Mouse (Mus musculus) heart, embryonic 14.5 days (tissue): ENCODE data around the gene Pid1. TPM values are rescaled to one million over a fixed set of nuclear protein-coding genes. Genes with fewer than 3 reads are reported as not detected.

Source experiments
- ATAC-seq: fragments of 200-750 bp; cut with Nextera tagmentation; 2 replicates; pipeline ENCODE4 v1.8.0; 2017; ENCODE audit warnings: low read depth, moderate TSS enrichment; ENCODE audit not compliant: insufficient number of reproducible peaks, insufficient read depth, low FRiP score
- H3K27ac ChIP-seq, 2 experiments: fragments of 200-500 bp in 1 of 2; fragments of 300-500 bp in 1 of 2; sonication (generic) in 1 of 2; replicated peaks in 1 of 2; 2 replicates each; pipeline ENCODE4 v1.5.1; 2012 to 2014; ENCODE audit warnings: low read depth in 2 of 2, low read length in 2 of 2, control low read depth in 1 of 2, mild to moderate bottlenecking in 1 of 2, mixed read lengths in 1 of 2; ENCODE audit not compliant: control insufficient read depth in 1 of 2, insufficient read depth in 1 of 2
- H3K27me3 ChIP-seq: fragments of 300-500 bp; sonication (generic); 2 replicates; pipeline ENCODE4 v1.6.1; 2014; ENCODE audit warnings: mild to moderate bottlenecking, low read length, control low read depth; ENCODE audit not compliant: control insufficient read depth, insufficient read depth
- H3K36me3 ChIP-seq: fragments of 300-500 bp; sonication (generic); 2 replicates; pipeline ENCODE4 v1.6.1; 2014; ENCODE audit warnings: mild to moderate bottlenecking, control low read depth, low read length, mixed read lengths; ENCODE audit not compliant: control insufficient read depth, insufficient read depth
- H3K4me1 ChIP-seq, 2 experiments: fragments of 200-500 bp in 1 of 2; fragments of 300-500 bp in 1 of 2; sonication (generic) in 1 of 2; 2 replicates each; pipeline ENCODE4 v1.6.1; 2012 to 2014; ENCODE audit warnings: low read length in 2 of 2, control low read depth in 1 of 2, mixed read lengths in 1 of 2; ENCODE audit not compliant: control insufficient read depth in 2 of 2, insufficient read depth in 2 of 2
- H3K4me2 ChIP-seq: fragments of 300-500 bp; sonication (generic); 2 replicates; pipeline ENCODE4 v1.6.1; 2014; ENCODE audit warnings: mild to moderate bottlenecking, low read length
- H3K4me3 ChIP-seq, 2 experiments: fragments of 200-500 bp in 1 of 2; fragments of 300-500 bp in 1 of 2; sonication (generic) in 1 of 2; 2 replicates each; pipeline ENCODE4 v1.5.1; 2012 to 2014; ENCODE audit warnings: low read length in 2 of 2, mild to moderate bottlenecking in 2 of 2, control low read depth in 1 of 2, low read depth in 1 of 2, moderate library complexity in 1 of 2; ENCODE audit not compliant: control insufficient read depth in 1 of 2, insufficient read depth in 1 of 2
- H3K9ac ChIP-seq: fragments of 300-500 bp; sonication (generic); 2 replicates; pipeline ENCODE4 v1.6.1; 2014; ENCODE audit warnings: mild to moderate bottlenecking, low read length
- H3K9me3 ChIP-seq: fragments of 300-500 bp; sonication (generic); 2 replicates; pipeline ENCODE4 v1.6.1; 2016; ENCODE audit warnings: low read length, control low read depth; ENCODE audit not compliant: control insufficient read depth
- WGBS: fragments of 180-500 bp; shearing (Covaris S2); extraction: QIAGEN DNeasy Blood & Tissue Kit; methylation state at CpG from one replicate; pipeline ENCODE4 v1.1.7; 2014; 5-methylcytosine and 5-hydroxymethylcytosine counted together
- polyA plus RNA-seq: library from polyadenylated mRNA; unstranded; fragments of >200 nt; fragmentation: Nextera tagmentation; extraction: Ambion mirVana; gene quantifications from 2 replicates; pipeline ENCODE4 v1.2.1, GENCODE M21; 2014

The Pid1 gene
- polyA plus RNA-seq, 1 experiment from 2014 or later = 11.2 TPM

- no peaks in the 10 kb centered on the region for H3K27me3 ChIP-seq
- H3K9me3 ChIP-seq = no peaks in the 10 kb centered on the region
- ATAC-seq = no peak
Observed at GRCm38 (mm10) chr1:84380895-84381294, 16.9 kb upstream of the Pid1 start.

GRCm38 (mm10) chr1:84367733-84368132 lies 3.8 kb upstream of the Pid1 start:
- ATAC-seq = no peak
- Histone ChIP-seq H3K9ac (no peak overlapping the region), H3K4me2 (no peak overlapping the region), H3K27me3 (no peaks in the 10 kb centered on the region), H3K9me3 (no peaks in the 10 kb centered on the region), H3K36me3 (no peaks in the 10 kb centered on the region), H3K27ac (no peak overlapping the region), H3K4me1 (no peaks in the 10 kb centered on the region), H3K4me3 (no peak overlapping the region)
- WGBS = 79% methylated on average over 3 of the region's 3 CpGs

More at GRCm38 (mm10) chr1:84380895-84381294, 16.9 kb upstream of the Pid1 start:
- no peak overlapping the region for H3K4me2 ChIP-seq
- no peak overlapping the region for H3K4me3 ChIP-seq
- no peaks in the 10 kb centered on the region for H3K4me1 ChIP-seq
- H3K9ac ChIP-seq = no peak overlapping the region
- no peaks in the 10 kb centered on the region for H3K36me3 ChIP-seq
- WGBS = 79% methylated on average over 3 of the region's 3 CpGs
- H3K27ac ChIP-seq = no peak overlapping the region

- H3K4me2 ChIP-seq = no peak overlapping the region
- no peak overlapping the region for H3K4me3 ChIP-seq
- H3K9me3 ChIP-seq = no peaks in the 10 kb centered on the region
- WGBS = 60% methylated on average over 3 of the region's 3 CpGs
- ATAC-seq = no peak
- no peaks in the 10 kb centered on the region for H3K4me1 ChIP-seq
- no peaks in the 10 kb centered on the region for H3K27me3 ChIP-seq
- no peaks in the 10 kb centered on the region for H3K36me3 ChIP-seq
- H3K9ac ChIP-seq = no peak overlapping the region
- no peak overlapping the region for H3K27ac ChIP-seq
Observed at GRCm38 (mm10) chr1:84366553-84366952, 2.6 kb upstream of the Pid1 start.

- Histone ChIP-seq H3K9ac (no peak overlapping the region), H3K4me3 (no peak overlapping the region), H3K4me2 (no peak overlapping the region), H3K9me3 (no peaks in the 10 kb centered on the region), H3K27ac (no peak overlapping the region), H3K27me3 (no peaks in the 10 kb centered on the region), H3K36me3 (no peaks in the 10 kb centered on the region), H3K4me1 (no peaks in the 10 kb centered on the region)
- 72% methylated on average over 7 of the region's 7 CpGs for whole genome bisulfite sequencing
- ATAC-seq = no peak
Observed at GRCm38 (mm10) chr1:84362709-84363617, 1.0 kb downstream of the Pid1 start.

- H3K27me3 ChIP-seq = no peaks in the 10 kb centered on the region
- 85% methylated on average over 1 of the region's 1 CpGs for WGBS
- no peak overlapping the region for H3K9ac ChIP-seq
- ATAC-seq = no peak
- H3K9me3 ChIP-seq = no peaks in the 10 kb centered on the region
- no peak overlapping the region for H3K4me3 ChIP-seq
- no peak overlapping the region for H3K4me2 ChIP-seq
- H3K27ac ChIP-seq = no peak overlapping the region
- H3K4me1 ChIP-seq = no peaks in the 10 kb centered on the region
- H3K36me3 ChIP-seq = no peaks in the 10 kb centered on the region
Observed at GRCm38 (mm10) chr1:84362209-84362608, 1.8 kb downstream of the Pid1 start.

- H3K4me3 ChIP-seq = no peak overlapping the region
- H3K36me3 ChIP-seq = no peaks in the 10 kb centered on the region
- no peak overlapping the region for H3K9ac ChIP-seq
- 65% methylated on average over 3 of the region's 3 CpGs for WGBS
- no peak overlapping the region for H3K27ac ChIP-seq
- no peak overlapping the region for H3K4me2 ChIP-seq
- ATAC-seq = no peak
- H3K27me3 ChIP-seq = no peaks in the 10 kb centered on the region
- H3K4me1 ChIP-seq = no peaks in the 10 kb centered on the region
- no peaks in the 10 kb centered on the region for H3K9me3 ChIP-seq
Observed at GRCm38 (mm10) chr1:84361389-84361788, 2.6 kb downstream of the Pid1 start.

- 72% methylated on average over 6 of the region's 6 CpGs for WGBS
- Histone ChIP-seq H3K4me2 (no peak overlapping the region), H3K4me3 (no peak overlapping the region), H3K27ac (no peak overlapping the region), H3K9me3 (no peaks in the 10 kb centered on the region), H3K27me3 (no peaks in the 10 kb centered on the region), H3K9ac (no peak overlapping the region), H3K4me1 (no peaks in the 10 kb centered on the region), H3K36me3 (no peaks in the 10 kb centered on the region)
- no peak for ATAC-seq
Observed at GRCm38 (mm10) chr1:84359611-84360500, 4.1 kb downstream of the Pid1 start.
